Mouse (Mus musculus): Measurements from ENCODE around the gene Fmn2.

DNA sequence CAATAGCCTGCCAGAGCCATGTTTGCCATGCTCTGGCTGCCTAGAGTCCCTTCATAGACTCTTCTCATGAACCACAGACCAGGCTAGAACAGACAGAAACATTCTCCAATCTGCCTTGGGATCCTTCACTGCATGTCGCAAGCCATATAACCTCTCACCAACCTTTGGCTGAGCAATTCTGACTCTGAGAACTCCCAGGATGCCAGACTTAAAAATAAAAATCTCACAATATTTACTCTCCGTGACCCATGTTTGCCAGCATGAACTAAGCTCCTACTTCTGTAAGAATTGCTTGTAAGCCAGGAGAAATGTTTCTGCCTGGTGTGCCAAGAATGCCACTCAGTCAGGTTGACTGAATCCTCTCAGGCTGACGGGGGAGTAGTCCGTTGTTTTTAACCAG, 246.9 kb downstream of the Fmn2 start:
- TF ChIP-seq POLR2A (IDR thresholded peaks at IDR 0.05; ENCODE audit: borderline replicate concordance, control insufficient read depth, low read depth, low read length), result no peak
- TF ChIP-seq CTCF (IDR thresholded peaks at IDR 0.05; ENCODE audit: control insufficient read depth, insufficient read depth, low read length), result no peak

Data from bone marrow, adult 2 months (tissue).